Mouse (Mus musculus): ENCODE data around the gene Olfr902.

- TF ChIP-seq CTCF (IDR thresholded peaks at IDR 0.05; ENCODE audit: borderline replicate concordance, insufficient read depth, low read depth, low read length) (no peak), POLR2A (IDR thresholded peaks at IDR 0.05; ENCODE audit: borderline replicate concordance, insufficient read depth, low read length) (no peak)
Observed at GRCm38 (mm10) chr9:38447352-38447751, at the start of gene Olfr902.

Data from cerebellum, adult 2 months (tissue).